Mouse (Mus musculus): ENCODE data around the gene Vwa8. TPM values are rescaled to one million over a fixed set of nuclear protein-coding genes. Genes with fewer than 3 reads are reported as not detected.

Gene Vwa8
- 5.5 and 6.2 TPM in 2 replicates for polyA plus RNA-seq (2012)

DNA sequence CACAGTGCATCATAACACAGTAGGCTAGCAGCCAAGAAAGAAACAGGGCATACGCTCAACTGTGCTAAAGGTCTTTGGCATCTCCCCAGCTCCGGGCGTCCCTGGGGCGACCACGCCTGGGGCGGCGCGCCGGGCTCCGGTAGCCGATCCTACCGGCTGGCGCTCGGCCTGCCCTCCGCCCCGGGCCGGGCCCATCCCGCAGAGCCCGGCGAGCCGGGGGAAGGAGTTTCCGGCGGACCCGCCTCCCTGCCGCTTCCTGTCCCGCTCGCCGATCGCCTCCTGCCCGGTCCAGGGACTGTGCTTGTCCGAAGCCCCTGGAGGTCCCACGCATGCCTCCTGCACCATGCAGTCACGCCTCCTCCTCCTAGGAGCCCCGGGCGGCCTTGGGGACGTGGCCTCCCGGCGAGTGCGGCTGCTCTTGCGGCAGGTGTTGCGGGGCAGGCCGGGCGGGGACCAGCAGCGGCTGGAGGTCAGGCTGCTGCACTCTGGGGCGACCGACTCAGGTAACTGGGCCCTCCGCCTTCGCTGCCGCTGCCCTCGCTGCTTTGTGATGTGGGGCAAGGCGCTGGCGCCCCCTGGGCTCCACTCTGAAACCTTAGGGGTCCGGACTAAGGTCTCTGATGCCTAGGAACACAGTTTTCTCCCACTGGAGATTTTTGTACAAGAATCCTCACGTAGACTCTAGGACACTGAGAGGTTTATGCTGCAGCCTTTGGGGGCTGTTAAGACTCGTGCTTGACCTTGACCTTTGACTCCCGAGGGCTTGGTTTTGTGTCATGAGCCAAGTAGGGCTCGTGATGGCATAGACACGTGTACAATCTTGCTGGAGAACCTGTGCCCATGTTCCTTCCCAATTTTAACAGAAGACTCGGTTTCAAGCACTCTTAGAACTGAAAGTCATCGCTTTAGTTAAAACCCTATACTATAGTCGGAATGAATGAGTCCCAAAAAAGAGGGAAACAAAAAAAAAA is at the start of gene Vwa8:
Gene Vwa8, plus strand, starts transcription at position 112 of the 971 bp plus-strand sequence.

Other genes with a start within 250 kb of the Vwa8 start
- 0.10 and 0.21 TPM in 2 replicates for gene Dgkh, start 116.3 kb upstream of the Vwa8 start, polyA plus RNA-seq (2012)